In the genomic region with DNA sequence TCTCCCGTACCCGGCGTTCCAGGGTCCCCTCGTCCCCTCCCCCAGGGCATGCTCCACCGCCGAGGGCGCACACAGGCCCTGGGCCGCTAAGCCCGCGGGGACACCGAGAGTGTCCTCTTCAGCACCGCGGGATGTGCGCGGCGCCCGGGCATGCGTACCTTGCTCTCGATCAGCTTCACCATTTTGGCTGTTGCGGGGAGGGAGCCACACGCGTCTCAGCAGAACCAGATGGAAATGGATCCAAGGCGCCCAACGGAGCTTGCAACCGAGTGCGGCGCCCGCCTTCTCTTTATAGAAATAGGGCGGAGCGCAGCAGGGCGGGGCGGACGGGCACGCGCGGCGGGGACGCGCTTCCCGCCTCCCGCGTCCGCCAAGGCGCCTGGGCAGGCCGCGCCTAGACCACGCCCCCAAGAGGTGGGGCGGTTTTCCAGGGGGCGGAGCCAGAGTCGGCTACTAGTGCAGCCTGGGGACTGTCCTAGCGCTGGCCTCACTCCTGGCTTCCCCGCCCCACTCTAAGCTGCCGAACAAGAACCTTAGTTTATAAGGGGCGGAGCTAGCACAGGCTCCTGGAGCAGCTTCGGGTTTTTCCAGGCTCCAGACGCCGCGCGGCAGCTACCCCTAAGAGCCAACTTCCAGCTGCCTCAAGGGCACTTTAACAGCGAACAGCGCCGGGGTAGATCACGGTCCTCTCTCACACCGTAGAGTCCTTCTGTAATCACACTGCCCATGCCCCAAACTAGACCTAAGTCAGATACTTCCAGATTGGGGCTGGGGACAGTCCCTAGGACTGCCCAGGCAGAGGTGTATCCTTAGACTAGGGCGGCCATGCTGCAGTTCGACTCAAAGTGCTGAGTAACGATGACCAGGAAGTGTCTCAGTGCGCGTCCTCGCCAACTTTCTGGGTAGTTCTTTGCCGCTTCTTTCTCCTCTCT, we compare ENCODE assay signal across 7 mouse cellular contexts. TPM values are rescaled to one million over a fixed set of nuclear protein-coding genes. Genes with fewer than 3 reads are reported as not detected.
DNase-seq lines count a peak whose midpoint lies in the region; ATAC-seq lines count a peak whose summit lies in the region.

TSS of gene Txn1 (minus strand) at position 383 of the 932 bp plus-strand sequence.

- H3K4me2 ChIP-seq in intestine, embryonic 16.5 days (ENCODE audit: low read depth, low read length): peak within 1 kb of the TSS; percentile 70
- H3K4me2 ChIP-seq in midbrain, embryonic 11.5 days: peak within 1 kb of the TSS; percentile 70

- peak within 1 kb of the TSS; percentile 89 for H3K9ac ChIP-seq in intestine, embryonic 16.5 days (ENCODE audit: low read depth, low read length)
- peak within 1 kb of the TSS; percentile 86 for H3K9ac ChIP-seq in midbrain, embryonic 11.5 days (ENCODE audit: low read length)

- no peaks in the 10 kb centered on the region for H3K27me3 ChIP-seq in intestine, embryonic 16.5 days (replicated peaks; ENCODE audit: control insufficient read depth, insufficient read depth, low read length)
- no peaks in the 10 kb centered on the region for H3K27me3 ChIP-seq in midbrain, embryonic 11.5 days (ENCODE audit: control insufficient read depth, insufficient read depth, low read length)

- H3K9me3 ChIP-seq in intestine, embryonic 16.5 days (ENCODE audit: control insufficient read depth, low read length): no peaks in the 10 kb centered on the region; the same call in 1 of the 2 replicates
- H3K9me3 ChIP-seq in midbrain, embryonic 11.5 days (ENCODE audit: control insufficient read depth, low read length): peaks cover under 1% of the 10 kb centered on the region; the same call in 1 of the 2 replicates

- ATAC-seq in intestine, embryonic 16.5 days: peak; percentile 96
- peak; percentile 98 for ATAC-seq in midbrain, embryonic 11.5 days (ENCODE audit: low FRiP score)

- intact Hi-C loops in left cerebral cortex, postnatal 36 days (cut with DNase I): loop anchor here (10.0 kb wide), 1 partner anchor 119 kb away; no protein-coding TSS in a partner anchor

- DNase-seq in adrenal gland, adult 8-10 months: peak; percentile 97
- DNase-seq in embryo, embryonic 9.5 days (ENCODE audit: extremely low spot score): peak; percentile 100
- peak; percentile 97 for DNase-seq in gastrocnemius, postnatal 4 days (ENCODE audit: low spot score in 2 of 2)
- peak; percentile 93 to 95 for DNase-seq in left cerebral cortex, postnatal 36 days (ENCODE audit: low spot score in 2 of 2)
- DNase-seq in midbrain, embryonic 11.5 days (ENCODE audit: low spot score, missing footprints): peak; percentile 100
- DNase-seq in skeletal muscle tissue, adult 2 months (ENCODE audit: low read depth, low spot score): peak; percentile 99

- H3K36me3 ChIP-seq in intestine, embryonic 16.5 days (ENCODE audit: control insufficient read depth, insufficient read depth, low read length): peaks cover 9% of the 10 kb centered on the region
- peaks cover 11% of the 10 kb centered on the region for H3K36me3 ChIP-seq in midbrain, embryonic 11.5 days (ENCODE audit: control insufficient read depth, insufficient read depth, low read length)

- H3K4me1 ChIP-seq in intestine, embryonic 16.5 days (ENCODE audit: control insufficient read depth, insufficient read depth, low read length): peaks cover 20% of the 10 kb centered on the region
- peaks cover 11% of the 10 kb centered on the region for H3K4me1 ChIP-seq in midbrain, embryonic 11.5 days (ENCODE audit: control insufficient read depth, insufficient read depth, low read length)

- H3K27ac ChIP-seq in intestine, embryonic 16.5 days (ENCODE audit: low read length): peak within 1 kb of the TSS; percentile 99
- peak within 1 kb of the TSS; percentile 67 for H3K27ac ChIP-seq in midbrain, embryonic 11.5 days (ENCODE audit: low read depth, low read length)

- H3K4me3 ChIP-seq in intestine, embryonic 16.5 days (ENCODE audit: low read length): peak within 1 kb of the TSS; percentile 89
- H3K4me3 ChIP-seq in midbrain, embryonic 11.5 days (ENCODE audit: low read depth, low read length): peak within 1 kb of the TSS; percentile 78

- 0% methylated on average over 60 of the region's 71 CpGs for WGBS in intestine, embryonic 16.5 days
- under 1% methylated on average over 71 of the region's 71 CpGs for WGBS in midbrain, embryonic 11.5 days

RNA-seq across cellular contexts. Expression of gene Txn1, which starts in this region (rescaled TPM):
- 100 to 1,000 TPM; 215 to 295 (median 238) TPM for total RNA-seq in adrenal gland, adult 8-10 months (2022)
- total RNA-seq in gastrocnemius, postnatal 4 days (2021): 100 to 1,000 TPM; 171 to 179 TPM
- polyA plus RNA-seq in intestine, embryonic 16.5 days (2015; fragmentation: Nextera tagmentation; extraction: Ambion mirVana): 666 and 671 TPM in 2 replicates
- total RNA-seq in left cerebral cortex, postnatal 36 days (2021): 100 to 1,000 TPM in 1 of 2 experiments, 10 to 100 TPM in 1; 97.6 to 113 TPM
- polyA plus RNA-seq in midbrain, embryonic 11.5 days (2014; fragmentation: Nextera tagmentation; extraction: Ambion mirVana): 404 and 408 TPM in 2 replicates

Comparison
In these comparisons a context has a peak if more than half of its experiments do, and no peak if none do; other contexts are left out.
1. Peak in every context shown above with its lines: DNase-seq, ATAC-seq, H3K4me3 ChIP-seq and H3K27ac ChIP-seq.